Mouse (Mus musculus) granulocyte monocyte progenitor cell, adult 5-6 weeks (primary cell): ENCODE data around the gene Maf. TPM values are rescaled to one million over a fixed set of nuclear protein-coding genes. Genes with fewer than 3 reads are reported as not detected.

Experiments
- ATAC-seq: replicated peaks from 2 replicates; pipeline ENCODE4 v1.8.0; 2016; ENCODE audit warnings: mild to moderate bottlenecking, moderate TSS enrichment, inconsistent platforms; ENCODE audit not compliant: poor library complexity, severe bottlenecking
- total RNA-seq, 2 experiments: library from RNA; stranded (forward) in 1 of 2; stranded (reverse) in 1 of 2; fragments of 200-712, 200-1000 nt in 1 of 2; fragments of >200 nt in 1 of 2; fragmentation: Nextera tagmentation in 1 of 2; gene quantifications; 2 replicates each; pipeline ENCODE4 v1.2.3; 2014 to 2017

Gene Maf
- total RNA-seq (2014; fragmentation: Nextera tagmentation) (not detected in 2 replicates), total RNA-seq (2017) (0.15 and 0.34 TPM in 2 replicates)

DNA sequence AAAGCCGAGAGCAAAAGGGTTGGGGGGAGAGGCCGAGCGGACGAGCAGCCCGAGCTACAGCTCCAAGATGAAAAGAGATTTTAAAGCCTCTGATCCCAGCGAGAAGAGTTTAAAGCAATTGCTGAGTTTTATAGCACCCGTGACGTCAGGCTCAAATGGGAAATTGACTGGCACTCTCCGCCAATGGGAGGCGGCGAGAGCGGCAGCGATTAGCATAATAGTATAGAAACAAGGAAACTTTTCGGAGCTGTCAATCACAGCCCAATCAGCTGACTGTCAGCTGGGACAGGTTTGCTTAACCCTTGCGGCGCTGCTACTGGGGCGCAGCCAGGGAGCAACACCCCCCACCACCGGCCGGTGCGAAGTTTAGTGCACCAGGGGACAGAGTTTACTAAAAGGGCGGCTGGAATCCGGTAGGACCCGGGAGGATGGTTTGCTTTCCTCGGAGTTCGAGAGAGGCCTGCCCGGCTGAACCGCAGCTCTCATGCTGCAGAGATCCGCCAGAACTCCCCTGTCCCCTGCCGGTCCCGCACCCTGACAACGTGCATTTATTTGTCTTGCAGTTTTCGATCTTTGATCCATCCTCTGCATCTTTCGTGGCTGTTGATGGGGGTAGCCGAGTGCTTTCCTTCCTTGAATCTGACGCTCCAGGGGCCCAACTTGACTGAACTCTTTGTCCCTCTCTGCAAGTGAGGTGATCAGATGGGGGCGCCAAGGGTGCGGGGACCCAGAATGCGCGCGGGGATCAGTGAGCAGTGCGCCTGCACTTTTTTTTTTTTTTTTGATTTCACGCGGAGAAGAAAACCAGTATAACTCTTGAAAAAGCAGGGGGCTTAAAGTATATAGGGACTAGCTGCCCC lies at the start of gene Maf:
Maf (minus strand) TSS at position 64 of the 860 bp plus-strand sequence.
- ATAC-seq: peak; percentile 74

- ATAC-seq: no peak
Measured at GRCm38 (mm10) chr8:115756965-115757364, 49.4 kb upstream of the Maf start.

- no peak for ATAC-seq
Measured at GRCm38 (mm10) chr8:115756027-115756426, 48.4 kb upstream of the Maf start.

DNA sequence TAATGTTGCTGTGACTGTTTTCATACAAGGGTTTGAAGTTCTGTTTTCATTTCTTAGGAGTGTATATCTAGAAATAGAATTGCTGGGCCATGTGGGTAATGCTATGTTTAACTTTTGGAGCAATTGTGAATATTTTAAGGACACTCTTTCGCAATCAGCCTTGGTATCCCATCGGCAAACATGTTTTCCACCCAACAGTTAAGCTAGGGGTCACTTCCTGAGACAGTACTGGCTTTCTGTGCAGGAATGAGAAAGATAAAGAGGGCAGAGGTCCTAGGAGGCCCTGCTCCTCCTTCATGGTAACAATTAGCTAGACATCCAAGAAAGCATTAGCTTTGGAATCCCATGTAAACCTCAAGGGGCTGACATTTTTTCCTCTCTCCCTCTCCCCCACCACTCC lies 47.1 kb upstream of the Maf start:
- ATAC-seq: no peak

- no peak for ATAC-seq
Measured at GRCm38 (mm10) chr8:115753801-115754200, 46.2 kb upstream of the Maf start.

DNA sequence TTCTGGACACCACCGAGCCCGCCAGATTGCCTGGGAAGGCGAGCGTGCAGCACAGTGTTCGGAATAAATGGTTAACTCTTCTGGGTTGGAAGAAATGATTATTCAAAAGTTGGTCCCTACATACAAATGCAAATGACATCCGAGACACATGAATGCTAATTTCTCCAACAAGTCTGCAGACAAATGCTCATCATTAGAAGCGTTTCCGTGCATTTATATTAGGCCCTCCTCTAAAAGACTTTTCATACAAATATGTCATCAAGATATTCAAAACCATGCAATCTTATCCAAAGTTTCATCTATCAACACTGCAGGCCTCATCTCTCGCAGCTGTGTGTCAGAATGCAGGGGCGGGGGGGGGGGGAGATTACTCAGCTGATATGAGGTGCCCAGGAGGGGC lies 39.8 kb upstream of the Maf start:
- ATAC-seq: no peak

GRCm38 (mm10) chr8:115745648-115746047 lies 38.1 kb upstream of the Maf start:
- ATAC-seq: no peak

DNA sequence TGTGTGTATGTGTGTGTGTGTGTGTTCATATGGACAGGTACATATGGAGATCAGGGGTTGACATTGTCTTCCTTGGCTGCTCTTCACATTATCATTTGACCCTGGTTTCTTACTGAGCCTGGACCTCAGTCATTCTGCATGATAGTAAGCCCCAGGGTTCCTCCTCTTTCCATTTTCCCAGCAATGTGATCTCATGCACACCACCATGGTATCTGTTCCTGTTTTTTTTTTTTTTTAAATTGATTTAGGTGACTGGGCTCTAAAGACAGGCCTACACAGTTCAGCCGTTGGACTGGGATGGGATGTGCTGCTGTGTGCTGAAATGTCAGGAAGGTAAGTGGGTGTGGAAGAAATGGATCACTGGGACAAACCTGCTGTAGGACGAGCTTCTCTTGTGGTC lies 35.8 kb upstream of the Maf start:
- ATAC-seq: peak; percentile 69

DNA sequence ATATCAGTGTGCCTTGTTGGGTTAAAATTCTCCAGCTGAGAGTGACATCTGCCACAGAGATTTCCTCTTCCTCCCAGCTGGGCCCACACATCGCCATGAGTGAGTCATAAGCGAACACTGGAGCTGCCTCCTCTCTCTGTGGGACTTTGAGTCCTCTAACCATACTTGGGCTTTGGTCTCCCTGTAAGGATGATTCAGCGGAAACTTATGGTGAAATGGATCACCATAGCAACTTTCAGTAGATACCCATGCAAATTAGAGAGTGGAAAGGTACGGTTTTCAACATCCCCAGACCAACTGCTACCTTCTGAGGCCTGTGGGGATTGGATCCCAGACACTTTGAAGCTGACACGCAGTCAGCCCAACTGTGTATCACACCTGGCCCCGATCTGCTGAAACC lies 35.1 kb upstream of the Maf start:
- ATAC-seq: peak; percentile 68

- no peak for ATAC-seq
Measured at GRCm38 (mm10) chr8:115741964-115742363, 34.4 kb upstream of the Maf start.

- no peak for ATAC-seq
Measured at GRCm38 (mm10) chr8:115739756-115740155, 32.2 kb upstream of the Maf start.

- no peak for ATAC-seq
Measured at GRCm38 (mm10) chr8:115732401-115732800, 24.8 kb upstream of the Maf start.

DNA sequence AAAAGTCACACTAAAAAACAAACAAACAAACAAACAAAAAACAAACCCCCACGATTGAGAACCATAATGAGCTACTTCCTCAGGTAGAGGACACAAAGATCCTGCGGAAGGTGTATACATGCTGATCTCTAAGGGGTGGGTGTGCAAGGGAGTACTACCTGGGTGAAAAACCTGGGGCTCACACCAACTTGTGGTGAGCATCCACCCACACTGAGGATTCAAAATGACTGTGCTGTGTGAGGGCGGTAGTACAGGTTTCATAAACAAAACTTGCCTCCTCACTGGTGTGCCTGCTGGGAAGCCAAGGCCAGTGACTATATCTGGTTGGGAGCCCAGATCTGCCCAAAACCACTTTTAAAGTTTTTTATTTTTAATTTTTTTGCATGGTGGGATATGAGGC lies 19.2 kb upstream of the Maf start:
- ATAC-seq: no peak

DNA sequence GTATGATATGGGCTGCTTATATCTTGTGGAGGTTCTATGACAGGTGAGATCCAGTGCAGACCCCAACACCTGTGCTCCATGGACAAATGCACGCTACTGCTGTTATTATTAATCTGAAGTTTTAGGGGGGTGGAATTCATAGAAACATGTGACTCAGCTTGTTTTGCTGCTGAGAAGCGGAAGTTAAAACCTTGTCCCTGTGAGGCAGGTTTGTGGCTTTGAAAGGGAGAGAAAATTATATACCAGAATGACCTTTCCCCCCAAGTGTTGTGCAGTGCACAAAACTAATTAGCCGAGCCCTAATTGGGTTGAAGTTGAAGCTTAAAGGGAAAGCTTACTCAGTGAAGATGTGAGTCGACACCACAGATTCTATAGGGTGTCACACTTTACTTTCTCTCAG lies 18.6 kb upstream of the Maf start:
- ATAC-seq: peak; percentile 35; the same call in 1 of the 2 replicates

DNA sequence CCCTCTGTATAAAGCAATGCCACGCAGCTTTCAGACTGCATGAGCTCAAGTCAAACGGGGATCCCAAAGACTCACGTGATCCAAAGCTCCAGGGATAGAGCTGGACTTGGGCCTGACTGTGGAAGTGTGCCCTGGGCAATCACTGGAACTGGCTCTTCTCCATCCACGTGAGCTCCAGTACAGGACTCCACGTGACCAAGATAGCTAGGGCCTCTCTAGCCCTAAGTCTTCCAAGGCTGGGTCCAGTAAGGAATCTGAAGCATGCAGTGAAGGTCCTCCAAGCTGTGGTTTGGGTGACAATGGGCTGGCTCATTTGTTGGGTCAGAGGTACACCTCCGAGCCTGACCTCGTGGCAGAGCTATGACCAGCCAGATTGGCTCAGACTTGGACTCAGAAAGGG lies 11.5 kb upstream of the Maf start:
- ATAC-seq: no peak

DNA sequence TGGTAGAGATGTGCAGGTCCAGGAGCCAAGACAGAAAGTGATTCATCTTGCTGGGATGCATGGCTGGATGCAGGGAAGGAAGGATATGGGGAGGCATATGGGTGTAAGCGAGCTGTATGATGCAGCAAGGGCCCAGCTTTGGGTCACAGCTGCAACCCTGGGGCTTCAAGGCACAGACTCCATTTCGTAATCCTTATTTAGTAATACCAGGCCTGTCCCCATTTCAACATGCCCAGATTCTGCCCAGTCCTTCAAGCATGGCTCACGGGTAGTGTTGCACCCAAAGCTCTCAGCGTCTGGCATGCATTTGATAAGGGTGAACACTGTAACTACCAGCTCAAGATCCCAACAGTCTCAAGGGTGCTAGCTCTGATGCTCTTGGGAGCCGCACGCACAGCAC lies 11.0 kb upstream of the Maf start:
- ATAC-seq: peak; percentile 98

- no peak for ATAC-seq
Measured at GRCm38 (mm10) chr8:115715262-115715661, 7.7 kb upstream of the Maf start.

DNA sequence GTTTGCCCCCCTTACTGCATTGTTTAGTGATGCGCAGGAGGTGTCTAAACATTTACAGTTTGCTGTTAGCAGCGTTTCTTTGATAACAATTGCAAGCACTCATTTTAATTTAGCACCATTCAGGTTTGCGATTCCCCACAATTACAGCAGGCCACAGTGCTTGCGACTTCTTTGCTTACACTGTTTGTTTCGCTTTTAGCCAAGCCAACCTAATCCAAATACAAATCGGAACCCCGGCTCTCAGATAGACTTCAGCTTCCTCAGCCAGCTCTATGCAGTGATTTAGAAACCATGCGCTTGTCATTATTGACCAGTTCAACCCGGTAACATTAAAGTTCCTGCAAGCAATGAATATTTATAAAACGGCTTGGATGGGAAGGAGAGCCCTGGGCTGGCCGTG lies 3.5 kb upstream of the Maf start:
- ATAC-seq: no peak

GRCm38 (mm10) chr8:115709931-115710330 lies 2.3 kb upstream of the Maf start:
- no peak for ATAC-seq

- no peak for ATAC-seq
Measured at GRCm38 (mm10) chr8:115708936-115709780, 1.6 kb upstream of the Maf start.
